Mouse (Mus musculus) heart, postnatal 36 days (tissue): ENCODE results near the gene Col18a1. TPM values are rescaled to one million over a fixed set of nuclear protein-coding genes. Genes with fewer than 3 reads are reported as not detected.

Experiments used
- DNase-seq, 2 experiments: peaks; one replicate each; pipeline ENCODE4 v3.0.0; 2021 to 2022
- intact Hi-C: fragments of 180-260 bp; cut with DNase I; formaldehyde crosslinking; loops from one replicate; pipeline ENCODE4 v1.15.1; 2025
- total RNA-seq, 2 experiments: library from RNA; stranded (reverse); gene quantifications; 2 replicates each; pipeline ENCODE4 v1.2.3; 2021

The Col18a1 gene
- total RNA-seq, result 10 to 100 TPM; 11.4 to 12.0 TPM

GRCm38 (mm10) chr10:77165963-77166717 lies at the start of gene Col18a1:
Gene Col18a1, minus strand, starts transcription at chr10:77166548.
- peak in 1 of 2 experiments; percentile 40 for DNase-seq
- intact Hi-C loops, result no loop called here

DNA sequence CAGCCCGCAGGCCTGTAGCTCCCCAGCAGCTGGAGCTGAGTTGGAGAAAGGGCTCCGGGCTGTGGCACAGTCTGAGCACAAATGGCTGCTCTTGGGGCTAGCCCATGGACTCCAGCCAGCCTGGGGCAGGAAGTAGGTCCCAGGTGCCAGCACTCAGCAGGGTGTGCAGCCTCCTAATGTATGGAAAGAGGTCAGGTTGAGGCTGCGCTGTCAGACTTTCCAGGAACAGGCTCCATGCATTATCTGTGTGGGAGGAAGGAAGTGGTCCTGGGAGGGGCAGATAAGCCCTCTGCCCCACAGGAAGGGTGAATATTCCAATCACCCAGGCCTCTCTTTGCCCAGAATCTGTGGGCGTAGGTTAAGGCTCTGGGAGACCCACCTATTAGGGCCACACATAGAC lies 49.3 kb upstream of the Col18a1 start:
- DNase-seq, result no peak
- intact Hi-C loops, result no loop called here

DNA sequence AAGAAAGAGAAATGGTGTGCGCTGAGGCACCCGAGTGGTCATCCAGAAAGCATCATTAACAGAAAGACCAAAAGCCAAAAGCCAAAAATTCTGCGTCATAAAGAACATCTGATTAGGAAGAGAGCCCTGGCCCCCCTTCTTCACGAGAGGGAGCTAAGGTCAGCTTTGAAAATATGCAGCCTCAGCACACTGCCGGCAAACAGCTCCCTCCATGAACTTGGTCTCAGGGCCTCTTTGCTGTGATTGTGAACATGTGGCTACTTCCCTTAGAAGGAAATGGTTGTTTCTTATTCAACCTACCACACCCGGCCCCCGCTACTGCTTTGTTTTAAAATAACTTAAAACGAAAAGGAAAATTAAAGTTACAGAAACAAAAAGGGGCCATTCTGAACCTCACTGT lies 48.2 kb upstream of the Col18a1 start:
- intact Hi-C loops, result no loop called here
- no peak for DNase-seq

DNA sequence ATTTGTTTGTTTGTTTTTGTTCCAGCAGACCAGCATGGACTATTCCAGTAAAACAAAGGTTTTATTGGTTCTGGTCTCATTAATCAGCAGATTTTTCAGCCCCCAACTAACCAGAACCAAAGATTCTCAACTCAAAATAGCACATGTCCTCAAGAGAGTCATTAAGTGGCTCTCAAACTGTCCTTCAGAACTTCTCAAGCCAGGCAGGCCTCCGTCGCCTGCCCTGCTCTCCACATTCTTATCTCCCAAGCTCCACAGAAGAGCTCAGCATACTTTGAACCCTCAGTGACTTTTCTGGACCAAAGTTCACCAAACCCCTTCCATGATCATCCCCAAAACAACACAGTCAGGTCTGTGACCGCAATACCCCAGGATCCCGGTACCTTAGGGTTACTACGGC lies 47.1 kb upstream of the Col18a1 start:
- no peak for DNase-seq
- intact Hi-C loops, result no loop called here

DNA sequence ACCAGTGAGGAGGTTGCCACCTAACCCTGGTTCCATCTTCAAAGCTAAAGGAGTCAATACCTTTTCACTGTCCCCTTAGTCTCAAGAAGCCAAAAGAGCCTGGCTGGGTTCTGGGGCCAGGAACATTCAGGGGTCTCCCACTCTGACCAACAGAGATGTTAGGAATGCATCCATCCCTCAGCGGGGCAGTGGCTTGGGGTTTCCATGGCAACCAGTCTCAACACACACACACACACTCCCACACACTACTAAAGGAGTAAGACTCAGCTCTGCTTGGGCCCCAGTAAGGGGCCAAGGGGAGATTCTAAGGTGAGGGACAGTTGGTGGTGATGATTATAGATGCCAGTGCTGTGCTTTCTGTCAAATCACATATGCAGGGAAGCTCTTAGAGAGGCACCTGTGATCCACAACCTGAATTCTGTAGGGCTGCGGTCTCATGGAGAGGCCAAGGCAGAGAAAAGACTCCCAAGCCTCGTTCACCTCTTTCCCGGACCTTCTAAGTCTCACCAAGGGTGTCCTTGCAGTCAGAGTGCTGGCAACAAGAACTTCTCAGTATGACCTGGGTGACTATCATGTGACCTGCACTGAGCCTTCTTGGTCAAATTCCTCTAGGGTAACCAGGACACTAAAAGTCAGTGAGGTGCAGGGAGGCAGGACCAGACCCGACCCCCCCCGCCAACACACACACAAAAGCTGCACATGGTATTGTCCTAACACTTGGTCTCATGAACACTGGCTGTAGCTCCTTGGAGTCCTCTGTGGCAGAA lies 46.2 kb upstream of the Col18a1 start:
- intact Hi-C loops, result no loop called here
- no peak for DNase-seq

DNA sequence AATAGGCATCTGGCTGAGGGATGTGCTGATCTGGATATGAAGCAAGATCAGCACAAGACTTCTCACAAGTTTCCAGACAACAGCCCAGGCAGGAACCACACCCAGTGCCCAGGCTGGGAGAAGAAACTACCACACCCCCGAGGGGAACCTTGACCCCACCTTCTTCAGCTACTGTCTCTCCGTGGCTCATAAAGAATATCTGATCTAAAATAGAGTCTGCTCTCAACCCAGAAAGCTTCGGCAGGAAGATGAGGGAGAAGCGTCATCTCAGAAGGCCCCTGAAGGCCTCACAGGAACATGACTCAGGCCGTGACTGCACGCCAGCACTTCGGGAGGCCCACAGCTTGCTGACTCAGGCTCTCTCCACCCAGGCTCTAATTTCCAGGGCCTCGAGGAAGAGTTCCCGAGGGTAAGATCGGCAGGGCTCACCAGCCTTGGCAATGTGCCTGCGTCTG lies 44.8 kb upstream of the Col18a1 start:
- peak; percentile 66 to 70 for DNase-seq
- intact Hi-C loops, result no loop called here

GRCm38 (mm10) chr10:77210666-77211065 lies 44.3 kb upstream of the Col18a1 start:
- intact Hi-C loops, result no loop called here
- no peak for DNase-seq

- no peak for DNase-seq
- intact Hi-C loops, result loop anchor here (5.0 kb wide), 2 partner anchors 43 to 77 kb away; no protein-coding TSS in a partner anchor
These were observed 42.9 kb upstream of the Col18a1 start for GRCm38 (mm10) chr10:77209261-77209660.

DNA sequence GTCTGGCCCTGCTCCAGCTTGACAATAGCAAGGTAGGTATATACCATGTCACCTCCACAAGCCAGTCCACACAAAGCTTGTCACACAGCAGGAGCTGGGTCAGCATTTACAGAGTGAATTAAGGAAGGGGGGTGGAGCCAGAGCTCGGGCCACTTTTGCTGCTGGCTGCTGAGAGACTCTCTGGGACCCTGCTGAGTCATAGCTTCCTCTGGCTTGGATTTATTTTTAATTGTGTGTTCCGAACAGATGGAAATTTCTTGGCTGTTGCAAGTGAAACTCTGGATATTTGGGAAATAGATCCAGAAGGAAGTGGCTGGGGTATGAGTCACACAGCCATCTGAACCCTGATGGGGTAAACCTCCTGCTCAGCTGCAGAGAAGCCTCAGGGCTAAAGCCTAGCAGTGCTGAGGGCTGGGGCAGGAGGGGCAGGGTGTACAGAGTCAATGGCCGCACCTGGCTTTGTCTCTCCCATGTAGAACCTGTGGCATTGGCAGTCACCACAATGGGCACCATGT lies 40.3 kb upstream of the Col18a1 start:
- intact Hi-C loops, result loop anchor here (5.0 kb wide), 2 partner anchors 46 to 74 kb away; no protein-coding TSS in a partner anchor
- peak; percentile 50 to 60 for DNase-seq

DNA sequence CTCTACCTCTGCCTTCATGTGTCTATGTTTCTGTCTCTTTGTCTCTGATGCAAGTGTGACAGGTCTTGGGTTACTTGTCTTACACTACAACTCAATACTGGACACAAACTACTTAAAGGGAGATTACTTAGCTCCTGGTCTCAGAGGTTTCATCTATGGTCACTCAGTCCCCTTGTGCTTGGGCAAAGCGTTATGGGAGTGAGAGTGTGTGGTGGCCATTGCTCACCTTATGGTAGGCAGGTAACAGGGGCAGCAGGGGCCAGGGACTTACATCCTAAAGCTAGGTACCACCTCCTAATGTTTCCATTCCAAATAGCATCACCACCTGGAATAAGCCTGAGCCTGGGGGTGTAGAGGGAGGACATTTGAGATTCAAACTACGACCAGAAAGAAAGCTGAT lies 39.8 kb upstream of the Col18a1 start:
- intact Hi-C loops, result loop anchor here (5.0 kb wide), 2 partner anchors 46 to 74 kb away; no protein-coding TSS in a partner anchor
- no peak for DNase-seq

DNA sequence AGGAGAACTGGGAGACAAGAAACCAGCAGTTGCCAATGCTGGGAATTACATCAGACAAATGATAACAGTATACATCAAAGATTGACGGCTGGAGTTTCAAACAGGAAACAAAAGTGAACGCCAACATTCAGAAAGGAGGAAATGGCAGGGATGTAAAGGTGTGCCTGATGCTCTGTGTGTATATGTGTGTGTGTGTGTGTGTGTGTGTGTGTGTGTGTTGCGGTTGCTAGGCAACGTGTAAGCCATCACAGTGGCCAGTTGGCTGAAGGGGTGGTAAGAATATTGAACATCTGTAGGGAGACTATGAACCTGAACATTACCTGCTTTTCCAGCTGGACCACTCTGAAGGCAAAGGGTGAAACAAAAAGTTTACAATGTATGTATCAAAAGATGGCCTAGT lies 37.6 kb upstream of the Col18a1 start:
- intact Hi-C loops, result no loop called here
- DNase-seq, result no peak

- intact Hi-C loops, result no loop called here
- no peak for DNase-seq
These were observed 35.6 kb upstream of the Col18a1 start for GRCm38 (mm10) chr10:77201919-77202318.

DNA sequence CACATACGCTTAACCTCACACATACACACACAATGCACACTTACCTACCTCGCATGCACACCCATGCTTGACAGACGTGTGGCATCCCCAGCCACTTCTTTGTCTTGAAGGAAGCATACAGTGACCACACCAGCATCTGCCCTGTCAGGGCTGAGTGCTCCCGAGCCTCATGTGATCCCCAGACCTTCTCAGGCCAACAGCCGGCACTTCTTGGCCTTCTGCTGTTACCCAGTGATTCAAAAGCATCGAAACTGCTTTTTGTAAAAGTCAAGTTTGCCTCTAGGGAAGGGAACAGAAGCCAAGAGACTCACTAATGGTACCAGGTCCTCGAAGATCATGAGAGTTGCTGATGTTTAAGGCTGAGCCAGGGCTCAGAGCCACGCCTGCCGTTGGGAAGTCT lies 33.9 kb upstream of the Col18a1 start:
- no peak for DNase-seq
- intact Hi-C loops, result no loop called here

DNA sequence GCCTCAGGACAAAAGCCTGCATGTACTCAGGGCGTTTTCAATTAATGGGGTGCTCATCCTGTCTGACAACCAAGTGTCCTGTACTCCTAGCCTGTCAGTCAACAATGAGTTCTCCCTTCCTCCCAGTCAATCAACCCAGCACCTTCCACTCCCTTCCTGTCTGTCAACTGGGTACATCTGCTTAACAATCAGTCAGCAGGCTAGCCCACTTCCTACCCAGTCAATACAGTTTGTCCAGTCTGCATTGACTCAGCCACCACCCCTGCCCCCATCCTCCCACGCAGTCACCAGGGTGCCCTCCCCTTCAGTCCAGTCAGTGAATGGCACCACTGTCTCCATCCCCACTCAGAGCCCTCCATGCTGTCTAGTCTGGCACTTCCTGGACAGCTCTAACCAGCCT lies 32.9 kb upstream of the Col18a1 start:
- intact Hi-C loops, result no loop called here

DNA sequence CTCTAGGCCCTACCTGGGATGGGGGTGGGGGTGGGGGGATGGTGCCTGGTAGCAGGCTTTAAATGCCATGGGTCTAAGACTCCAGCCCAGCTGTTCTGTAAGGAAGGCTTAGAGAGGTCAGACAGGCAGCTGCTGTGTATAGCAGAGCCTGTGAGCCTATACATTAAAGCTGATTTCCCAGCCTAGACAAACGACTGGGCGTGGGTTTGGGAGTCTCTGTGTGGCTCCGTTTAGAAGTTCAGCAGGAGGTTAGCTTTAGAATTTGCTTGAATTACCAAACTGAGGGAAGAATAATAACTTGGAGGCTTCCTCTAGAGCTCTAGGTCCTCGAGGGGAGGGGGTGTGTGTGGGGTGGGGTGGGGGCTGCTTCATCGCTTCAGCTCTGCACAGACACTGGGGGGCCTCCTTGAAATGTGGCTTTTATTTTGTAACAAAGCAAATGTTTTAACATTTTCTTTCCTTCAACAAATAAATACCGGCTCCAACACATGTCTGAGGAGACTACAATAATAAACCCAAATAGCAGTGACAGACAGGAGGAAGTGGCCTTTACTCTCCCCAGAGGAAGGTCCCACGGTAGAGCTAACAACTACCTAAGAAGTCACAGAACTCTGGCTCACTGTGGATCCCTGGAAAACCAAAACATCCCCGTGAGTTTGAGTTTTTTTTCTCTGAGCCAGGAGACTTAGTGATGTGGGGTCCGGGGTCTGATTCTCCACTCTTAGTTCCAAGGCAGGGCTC lies 31.3 kb upstream of the Col18a1 start:
- DNase-seq, result no peak
- intact Hi-C loops, result no loop called here

More for the DNA sequence above, 32.9 kb upstream of the Col18a1 start:
- no peak for DNase-seq

- intact Hi-C loops, result no loop called here
- DNase-seq, result no peak
These were observed 30.3 kb upstream of the Col18a1 start for GRCm38 (mm10) chr10:77196676-77197075.

- DNase-seq, result no peak
- intact Hi-C loops, result no loop called here
These were observed 29.8 kb upstream of the Col18a1 start for GRCm38 (mm10) chr10:77196115-77196514.

DNA sequence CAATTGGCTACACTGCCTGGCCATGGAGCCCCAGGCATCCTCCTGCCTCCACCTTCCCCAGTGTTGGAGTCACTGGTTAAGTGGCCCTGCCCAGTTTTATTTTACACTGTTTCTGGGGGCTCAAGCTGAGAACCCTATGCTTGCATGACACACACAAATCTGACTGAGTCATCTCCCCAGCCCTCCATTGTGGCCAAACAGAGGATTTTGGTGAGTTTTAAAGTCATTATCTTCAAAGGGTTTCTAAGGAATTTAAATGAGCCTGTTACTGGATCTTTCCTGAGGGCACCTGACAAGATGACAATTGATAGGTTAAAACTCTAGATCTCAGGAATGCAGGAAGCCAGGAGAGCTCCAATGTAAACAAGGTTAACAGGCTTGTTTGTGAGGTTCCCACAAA lies 27.1 kb upstream of the Col18a1 start:
- no peak for DNase-seq
- intact Hi-C loops, result no loop called here

DNA sequence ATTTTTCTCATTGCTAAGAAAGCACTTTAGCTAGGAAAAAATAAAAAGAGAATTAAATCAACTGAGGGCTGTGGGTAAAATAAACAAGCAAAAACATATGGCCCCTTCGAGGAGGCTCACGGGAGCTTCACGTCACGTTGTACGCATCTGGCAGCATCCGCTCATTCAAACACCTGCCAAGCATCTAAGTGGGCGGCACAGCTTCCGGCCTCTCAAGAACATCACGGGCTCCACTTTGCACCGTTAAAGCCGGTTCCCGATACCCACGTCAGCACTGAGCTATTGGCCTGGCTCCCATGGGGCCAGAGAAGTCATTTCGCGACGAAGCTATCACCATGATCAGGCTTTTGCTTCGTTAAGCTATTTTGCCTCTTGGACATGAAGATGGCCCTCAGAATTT lies 26.4 kb upstream of the Col18a1 start:
- intact Hi-C loops, result no loop called here
- DNase-seq, result no peak

GRCm38 (mm10) chr10:77190967-77191915 lies 24.9 kb upstream of the Col18a1 start:
- DNase-seq, result no peak
- intact Hi-C loops, result no loop called here
